Mouse (Mus musculus): Measurements from ENCODE around the gene Smtn.

Gene Smtn

GRCm38 (mm10) chr11:3487952-3488570 is 52.4 kb downstream of the Smtn start, which contains the start of gene Pla2g3:
Pla2g3 (plus strand) TSS chr11:3488284.
- POLR2A ChIA-PET: interaction anchor here in 2 of 4 experiments (0.5 to 1.6 kb wide), 3 partner anchors 9 to 13 kb away, joined by 3 to 6 read pairs (median 3); no protein-coding TSS in a partner anchor
- CTCF ChIA-PET: interaction anchor here (0.6 to 2.2 kb wide), 4 partner anchors 16 to 388 kb away, joined by 3 to 7 read pairs (median 6); partner anchors contain the start of gene Selenom (in 1 of the 4)

- POLR2A ChIA-PET: interaction anchor here in 2 of 4 experiments (1.0 to 1.4 kb wide), 2 partner anchors 9 to 11 kb away, joined by 3 to 4 read pairs; no protein-coding TSS in a partner anchor
- CTCF ChIA-PET: interaction anchor here in 1 of 4 experiments (0.7 kb wide), 1 partner anchor 10 kb away, joined by 3 read pairs; no protein-coding TSS in a partner anchor
Observed at GRCm38 (mm10) chr11:3486349-3486748, 54.1 kb downstream of the Smtn start.

- CTCF ChIA-PET: interaction anchor here in 3 of 4 experiments (0.6 to 1.4 kb wide), 6 partner anchors 8 to 55 kb away, joined by 3 to 12 read pairs (median 4); no protein-coding TSS in a partner anchor
- POLR2A ChIA-PET: interaction anchor here in 2 of 4 experiments (0.6 to 1.6 kb wide), 10 partner anchors 8 to 64 kb away, joined by 3 to 7 read pairs (median 3); no protein-coding TSS in a partner anchor
Observed at GRCm38 (mm10) chr11:3483980-3484642, 56.3 kb downstream of the Smtn start.

GRCm38 (mm10) chr11:3475489-3475888 is 64.9 kb downstream of the Smtn start:
- ChIA-PET POLR2A (interaction anchor here in 2 of 4 experiments (0.5 to 1.3 kb wide), 4 partner anchors 22 to 230 kb away, joined by 3 read pairs; no protein-coding TSS in a partner anchor), CTCF (interaction anchor here (0.7 to 7.6 kb wide), 17 partner anchors 8 to 311 kb away, joined by 3 to 50 read pairs (median 4); partner anchors contain the start of gene Selenom (in 4 of the 4))

- POLR2A ChIA-PET: interaction anchor here in 2 of 4 experiments (0.8 to 2.5 kb wide), 6 partner anchors 9 to 40 kb away, joined by 3 to 6 read pairs (median 4); partner anchors contain the start of genes Selenom (in 2 of the 2) and Rnf185 (in 1 of the 2)
- CTCF ChIA-PET: interaction anchor here in 3 of 4 experiments (0.7 to 7.6 kb wide), 15 partner anchors 9 to 312 kb away, joined by 3 to 50 read pairs (median 4); partner anchors contain the start of gene Selenom (in 3 of the 3)
Observed at GRCm38 (mm10) chr11:3474480-3475115, 65.8 kb downstream of the Smtn start.

GRCm38 (mm10) chr11:3472484-3472883 is 67.9 kb downstream of the Smtn start:
- ChIA-PET POLR2A (interaction anchor here in 2 of 4 experiments (0.9 to 2.5 kb wide), 4 partner anchors 20 to 176 kb away, joined by 3 to 6 read pairs (median 4); partner anchors contain the start of genes Morc2a (in 1 of the 2), Rnf185 (in 1 of the 2) and Selenom (in 1 of the 2)), CTCF (interaction anchor here in 3 of 4 experiments (0.6 to 7.6 kb wide), 14 partner anchors 16 to 449 kb away, joined by 3 to 50 read pairs (median 3); partner anchors contain the start of genes Selenom (in 3 of the 3) and Pla2g3 (in 1 of the 3))

GRCm38 (mm10) chr11:3471448-3471850 is 69.0 kb downstream of the Smtn start:
- POLR2A ChIA-PET: interaction anchor here in 1 of 4 experiments (1.3 kb wide), 1 partner anchor 64 kb away, joined by 3 read pairs; no protein-coding TSS in a partner anchor
- CTCF ChIA-PET: interaction anchor here in 1 of 4 experiments (1.0 kb wide), 1 partner anchor 64 kb away, joined by 3 read pairs; no protein-coding TSS in a partner anchor
